Mouse (Mus musculus) CH12.LX (cell line): ENCODE measurements around the gene Bpifa6.

Experiments
- CHD2 ChIP-seq: IDR thresholded peaks from 2 replicates; pipeline ENCODE4 v1.6.1; 2011; ENCODE audit warnings: low read length, improper control_type of control experiment
- MAZ ChIP-seq: IDR thresholded peaks from 2 replicates; pipeline ENCODE4 v1.6.1; 2012; ENCODE audit warnings: low read depth, mild to moderate bottlenecking, inconsistent platforms, low read length, improper control_type of control experiment, moderate library complexity
- MYC ChIP-seq: IDR thresholded peaks from 2 replicates; pipeline ENCODE4 v1.6.1; 2011; ENCODE audit warnings: low read depth, mild to moderate bottlenecking, improper control_type of control experiment, low read length

- TF ChIP-seq CHD2 (no peak), MYC (no peak), MAZ (no peak)
Observed at GRCm38 (mm10) chr2:153943537-153943936, 31.2 kb upstream of the Bpifa6 start.
